Mouse (Mus musculus) heart, embryonic 15.5 days (tissue): ENCODE measurements around the gene Prdx3. TPM values are rescaled to one million over a fixed set of nuclear protein-coding genes. Genes with fewer than 3 reads are reported as not detected.

Source experiments
- ATAC-seq: fragments of 200-750 bp; cut with Nextera tagmentation; replicated peaks from 2 replicates; pipeline ENCODE4 v1.8.0; 2017; ENCODE audit warnings: low read depth, moderate TSS enrichment; ENCODE audit not compliant: insufficient number of reproducible peaks, insufficient read depth, low FRiP score
- H3K27ac ChIP-seq: fragments of 300-500 bp; sonication (generic); 2 replicates; pipeline ENCODE4 v1.5.1; 2015; ENCODE audit warnings: mild to moderate bottlenecking, inconsistent platforms
- H3K27me3 ChIP-seq: fragments of 300-500 bp; sonication (generic); 2 replicates; pipeline ENCODE4 v1.6.1; 2015; ENCODE audit warnings: inconsistent platforms
- H3K36me3 ChIP-seq: fragments of 300-500 bp; sonication (generic); 2 replicates; pipeline ENCODE4 v1.6.1; 2015; ENCODE audit warnings: mild to moderate bottlenecking, inconsistent platforms
- H3K4me1 ChIP-seq: fragments of 300-500 bp; sonication (generic); replicated peaks from 2 replicates; pipeline ENCODE4 v1.6.1; 2015; ENCODE audit warnings: inconsistent platforms
- H3K4me2 ChIP-seq: fragments of 300-500 bp; sonication (generic); 2 replicates; pipeline ENCODE4 v1.6.1; 2015; ENCODE audit warnings: inconsistent platforms, mild to moderate bottlenecking, moderate library complexity
- H3K4me3 ChIP-seq: fragments of 300-500 bp; sonication (generic); 2 replicates; pipeline ENCODE4 v1.5.1; 2015; ENCODE audit warnings: mild to moderate bottlenecking, inconsistent platforms
- H3K9ac ChIP-seq: fragments of 300-500 bp; sonication (generic); 2 replicates; pipeline ENCODE4 v1.6.1; 2015; ENCODE audit warnings: mild to moderate bottlenecking, inconsistent platforms
- H3K9me3 ChIP-seq: fragments of 300-500 bp; sonication (generic); replicated peaks from 2 replicates; pipeline ENCODE4 v1.6.1; 2016; ENCODE audit warnings: inconsistent platforms
- WGBS: fragments of 180-500 bp; shearing (Covaris S2); methylation state at CpG from one replicate; pipeline ENCODE4 v1.1.7; 2015; ENCODE audit warnings: mixed read lengths; 5-methylcytosine and 5-hydroxymethylcytosine counted together
- polyA plus RNA-seq: library from polyadenylated mRNA; unstranded; fragments of >200 nt; fragmentation: Nextera tagmentation; extraction: Ambion mirVana; gene quantifications from 2 replicates; pipeline ENCODE4 v1.2.1, GENCODE M21; 2015

The Prdx3 gene
- 165 and 188 TPM in 2 replicates for polyA plus RNA-seq

- peak; percentile 99 for ATAC-seq
- H3K36me3 ChIP-seq: peaks cover 10% of the 10 kb centered on the region; the same call in 1 of the 2 replicates
- under 1% methylated on average over 28 of the region's 28 CpGs for WGBS
- peak within 1 kb of the TSS; percentile 72 for H3K4me2 ChIP-seq
- H3K9ac ChIP-seq: peak within 1 kb of the TSS; percentile 74
- no peaks in the 10 kb centered on the region for H3K27me3 ChIP-seq
- peak within 1 kb of the TSS; percentile 85 for H3K27ac ChIP-seq
- H3K4me1 ChIP-seq: peaks cover 12% of the 10 kb centered on the region
- peak within 1 kb of the TSS; percentile 88 for H3K4me3 ChIP-seq
- H3K9me3 ChIP-seq: no peaks in the 10 kb centered on the region
Observed at GRCm38 (mm10) chr19:60874064-60874694, at the start of gene Prdx3. TSS of gene Prdx3 (minus strand) at chr19:60874556.

DNA sequence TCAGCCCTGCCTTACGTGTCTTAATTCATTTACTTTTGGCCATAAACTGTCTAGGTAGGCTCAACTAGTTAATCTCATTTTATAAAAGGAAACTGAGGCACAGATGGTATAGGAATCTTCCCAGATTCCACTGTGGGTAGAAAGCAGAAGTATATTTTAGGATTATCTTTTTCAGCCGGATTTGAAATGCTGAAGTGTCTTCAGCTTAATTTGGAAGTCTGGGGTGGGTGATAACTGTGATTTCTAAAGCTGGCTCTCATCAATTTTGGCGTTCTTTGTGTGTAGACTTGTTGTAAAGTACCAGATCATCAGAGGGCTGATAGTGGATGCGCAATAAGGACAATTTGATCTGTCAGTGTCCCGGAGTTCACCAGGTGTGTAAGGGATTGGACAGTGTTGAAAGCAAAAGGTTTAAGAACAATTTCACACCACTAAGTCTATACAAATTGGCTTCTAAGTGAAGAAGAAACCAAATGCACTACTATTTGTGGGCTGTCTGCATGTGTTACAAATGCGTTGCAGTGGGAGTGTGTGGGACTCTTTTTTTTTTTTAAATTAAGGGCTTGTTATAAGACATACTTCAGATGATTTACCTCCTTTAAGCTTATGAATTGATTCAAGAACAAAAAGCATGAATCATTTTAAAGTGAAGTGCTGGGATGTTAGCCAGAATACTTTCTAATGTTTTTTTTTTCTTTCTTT is 42.7 kb upstream of the Prdx3 start:
- Histone ChIP-seq H3K9me3 (no peaks in the 10 kb centered on the region), H3K27ac (no peak overlapping the region), H3K36me3 (no peaks in the 10 kb centered on the region), H3K27me3 (no peaks in the 10 kb centered on the region), H3K4me1 (peaks cover 18% of the 10 kb centered on the region), H3K9ac (no peak overlapping the region), H3K4me2 (no peak overlapping the region), H3K4me3 (no peak overlapping the region)
- no peak for ATAC-seq
- WGBS: 71% methylated on average over 6 of the region's 6 CpGs

GRCm38 (mm10) chr19:60915862-60916261 is 41.5 kb upstream of the Prdx3 start:
- no peak for ATAC-seq
- WGBS: 24% methylated on average over 3 of the region's 3 CpGs
- H3K27ac ChIP-seq: peak overlapping the region; percentile 55; the same call in 1 of the 2 replicates
- H3K9ac ChIP-seq: no peak overlapping the region
- H3K9me3 ChIP-seq: no peaks in the 10 kb centered on the region
- H3K4me1 ChIP-seq: peaks cover 18% of the 10 kb centered on the region
- no peak overlapping the region for H3K4me3 ChIP-seq
- H3K27me3 ChIP-seq: no peaks in the 10 kb centered on the region
- H3K4me2 ChIP-seq: no peak overlapping the region
- no peaks in the 10 kb centered on the region for H3K36me3 ChIP-seq

GRCm38 (mm10) chr19:60915236-60915635 is 40.9 kb upstream of the Prdx3 start:
- ATAC-seq: no peak
- peak overlapping the region; percentile 55 for H3K27ac ChIP-seq
- H3K4me2 ChIP-seq: no peak overlapping the region
- H3K9me3 ChIP-seq: no peaks in the 10 kb centered on the region
- 21% methylated on average over 4 of the region's 4 CpGs for WGBS
- no peak overlapping the region for H3K4me3 ChIP-seq
- no peak overlapping the region for H3K9ac ChIP-seq
- H3K27me3 ChIP-seq: no peaks in the 10 kb centered on the region
- peaks cover 18% of the 10 kb centered on the region for H3K4me1 ChIP-seq
- no peaks in the 10 kb centered on the region for H3K36me3 ChIP-seq

- no peak overlapping the region for H3K27ac ChIP-seq
- H3K9ac ChIP-seq: no peak overlapping the region
- 33% methylated on average over 2 of the region's 2 CpGs for WGBS
- H3K27me3 ChIP-seq: no peaks in the 10 kb centered on the region
- no peaks in the 10 kb centered on the region for H3K36me3 ChIP-seq
- H3K4me2 ChIP-seq: no peak overlapping the region
- H3K9me3 ChIP-seq: no peaks in the 10 kb centered on the region
- no peak for ATAC-seq
- H3K4me3 ChIP-seq: no peak overlapping the region
- H3K4me1 ChIP-seq: peaks cover 18% of the 10 kb centered on the region
Observed at GRCm38 (mm10) chr19:60911653-60912052, 37.3 kb upstream of the Prdx3 start.

DNA sequence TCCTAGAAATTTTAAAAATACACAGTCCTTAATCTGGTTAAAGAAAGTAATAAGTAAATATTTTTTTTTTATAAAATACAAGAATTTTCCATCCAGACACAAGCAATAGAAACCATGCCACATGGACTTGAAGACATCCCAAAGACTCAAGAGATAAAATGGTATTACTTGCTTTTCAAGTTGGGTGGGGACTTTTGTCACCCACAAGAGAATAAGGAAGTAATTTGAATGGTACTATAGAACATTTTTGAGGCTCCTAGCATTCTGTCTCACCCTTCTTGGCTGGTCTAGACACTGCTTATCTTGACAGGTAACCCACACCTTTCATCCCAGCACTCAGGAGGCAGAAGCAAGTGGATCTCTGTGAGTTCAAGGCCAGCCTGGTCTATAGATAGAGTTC is 35.9 kb upstream of the Prdx3 start:
- H3K4me1 ChIP-seq: peaks cover 10% of the 10 kb centered on the region
- H3K27ac ChIP-seq: no peak overlapping the region
- no peaks in the 10 kb centered on the region for H3K36me3 ChIP-seq
- no peaks in the 10 kb centered on the region for H3K9me3 ChIP-seq
- H3K27me3 ChIP-seq: no peaks in the 10 kb centered on the region
- ATAC-seq: no peak
- no peak overlapping the region for H3K4me2 ChIP-seq
- H3K9ac ChIP-seq: no peak overlapping the region
- H3K4me3 ChIP-seq: no peak overlapping the region

- Histone ChIP-seq H3K9me3 (no peaks in the 10 kb centered on the region), H3K27ac (no peak overlapping the region), H3K4me3 (no peak overlapping the region), H3K4me1 (peaks cover 8% of the 10 kb centered on the region; the same call in 1 of the 2 replicates), H3K36me3 (0 out of 2 replicates have a peak, but pooled peaks cover 3% of the 10 kb centered on the region), H3K27me3 (no peaks in the 10 kb centered on the region), H3K9ac (no peak overlapping the region), H3K4me2 (no peak overlapping the region)
- no peak for ATAC-seq
- 85% methylated on average over 5 of the region's 5 CpGs for WGBS
Observed at GRCm38 (mm10) chr19:60905477-60905876, 31.1 kb upstream of the Prdx3 start.

DNA sequence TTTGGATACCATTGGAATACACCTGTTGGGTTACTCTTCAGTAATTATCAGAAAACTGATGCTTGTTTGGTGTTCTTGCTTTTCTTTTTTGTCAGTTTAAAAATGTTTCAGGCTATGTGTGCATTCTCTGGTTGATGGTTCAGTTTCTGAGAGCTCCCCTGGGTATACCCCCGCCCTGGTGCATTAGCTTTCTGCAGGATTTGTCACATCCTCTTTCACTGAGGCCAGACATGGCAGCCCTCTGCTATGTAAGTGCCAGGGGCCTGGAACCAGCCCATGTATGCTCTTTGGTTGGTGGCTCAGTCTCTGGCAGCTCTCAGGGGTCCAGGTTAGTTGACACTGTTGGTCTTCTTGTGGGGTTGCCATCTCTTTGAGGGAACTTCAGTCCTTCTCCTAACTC is 29.6 kb upstream of the Prdx3 start:
- WGBS: 89% methylated on average over 1 of the region's 1 CpGs
- Histone ChIP-seq H3K27me3 (no peaks in the 10 kb centered on the region), H3K4me2 (no peak overlapping the region), H3K9me3 (no peaks in the 10 kb centered on the region), H3K9ac (no peak overlapping the region), H3K4me1 (peaks cover 8% of the 10 kb centered on the region; the same call in 1 of the 2 replicates), H3K36me3 (0 out of 2 replicates have a peak, but pooled peaks cover 3% of the 10 kb centered on the region), H3K4me3 (no peak overlapping the region), H3K27ac (no peak overlapping the region)
- ATAC-seq: no peak

DNA sequence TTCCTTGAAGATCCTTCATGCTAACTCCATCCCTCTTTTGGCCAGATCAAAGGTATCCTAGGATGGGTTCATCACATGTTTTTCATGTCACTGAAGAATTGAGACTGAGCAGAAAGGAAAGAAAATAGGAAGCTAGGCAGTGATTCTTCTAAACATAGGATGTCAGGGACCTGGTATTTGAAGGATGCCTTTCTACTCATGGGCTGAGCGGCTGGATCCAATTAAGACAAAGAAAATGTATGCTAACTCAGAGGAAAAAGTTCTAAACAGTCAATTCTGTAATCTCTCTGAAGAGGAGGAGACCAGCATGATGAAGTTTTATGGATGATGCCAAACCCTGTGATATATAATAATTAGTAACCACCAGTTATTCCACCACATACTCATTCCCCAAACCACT is 28.8 kb upstream of the Prdx3 start:
- Histone ChIP-seq H3K9ac (no peak overlapping the region), H3K36me3 (0 out of 2 replicates have a peak, but pooled peaks cover 3% of the 10 kb centered on the region), H3K4me1 (peaks cover 11% of the 10 kb centered on the region; the same call in 1 of the 2 replicates), H3K9me3 (no peaks in the 10 kb centered on the region), H3K4me2 (no peak overlapping the region), H3K27me3 (no peaks in the 10 kb centered on the region), H3K4me3 (no peak overlapping the region), H3K27ac (no peak overlapping the region)
- 86% methylated on average over 1 of the region's 1 CpGs for WGBS
- no peak for ATAC-seq

DNA sequence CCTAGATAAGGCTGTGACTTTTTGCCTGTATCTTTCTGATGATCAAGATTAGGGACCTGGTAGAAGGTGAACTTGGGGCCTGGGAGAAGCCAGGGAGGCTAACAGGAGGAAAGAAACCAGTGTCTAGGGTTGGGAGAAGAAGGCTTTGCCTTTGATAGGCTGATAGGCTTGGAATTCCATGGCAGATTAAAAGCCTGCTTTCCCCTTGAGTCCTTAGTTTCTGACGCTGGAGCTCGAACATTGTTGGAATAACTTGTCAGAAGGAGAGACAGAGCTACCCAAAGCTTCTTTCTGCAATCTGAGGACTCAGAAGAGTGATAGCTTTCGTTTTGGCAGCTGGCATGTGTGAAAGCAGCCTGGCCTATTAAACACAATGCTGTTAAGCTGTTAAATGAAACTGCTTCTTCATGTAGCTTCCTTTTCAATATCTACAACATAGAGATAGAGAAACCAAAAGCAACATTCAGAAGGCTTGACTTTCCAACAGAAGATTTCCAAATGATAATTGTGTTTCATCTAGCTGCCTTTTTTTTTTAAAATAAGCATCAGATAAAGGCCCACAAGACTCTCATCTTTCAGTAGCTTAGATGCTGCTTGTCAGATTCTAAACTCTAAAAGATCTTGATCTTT is 21.0 kb upstream of the Prdx3 start:
- H3K27me3 ChIP-seq: no peaks in the 10 kb centered on the region
- no peak for ATAC-seq
- H3K4me1 ChIP-seq: peaks cover 29% of the 10 kb centered on the region
- peak overlapping the region; percentile 67 for H3K27ac ChIP-seq
- peak overlapping the region; percentile 42 for H3K4me2 ChIP-seq
- peak overlapping the region; percentile 11; the same call in 1 of the 2 replicates for H3K4me3 ChIP-seq
- no peaks in the 10 kb centered on the region for H3K9me3 ChIP-seq
- 10% methylated on average over 3 of the region's 3 CpGs for WGBS
- no peak overlapping the region for H3K9ac ChIP-seq
- H3K36me3 ChIP-seq: no peaks in the 10 kb centered on the region

DNA sequence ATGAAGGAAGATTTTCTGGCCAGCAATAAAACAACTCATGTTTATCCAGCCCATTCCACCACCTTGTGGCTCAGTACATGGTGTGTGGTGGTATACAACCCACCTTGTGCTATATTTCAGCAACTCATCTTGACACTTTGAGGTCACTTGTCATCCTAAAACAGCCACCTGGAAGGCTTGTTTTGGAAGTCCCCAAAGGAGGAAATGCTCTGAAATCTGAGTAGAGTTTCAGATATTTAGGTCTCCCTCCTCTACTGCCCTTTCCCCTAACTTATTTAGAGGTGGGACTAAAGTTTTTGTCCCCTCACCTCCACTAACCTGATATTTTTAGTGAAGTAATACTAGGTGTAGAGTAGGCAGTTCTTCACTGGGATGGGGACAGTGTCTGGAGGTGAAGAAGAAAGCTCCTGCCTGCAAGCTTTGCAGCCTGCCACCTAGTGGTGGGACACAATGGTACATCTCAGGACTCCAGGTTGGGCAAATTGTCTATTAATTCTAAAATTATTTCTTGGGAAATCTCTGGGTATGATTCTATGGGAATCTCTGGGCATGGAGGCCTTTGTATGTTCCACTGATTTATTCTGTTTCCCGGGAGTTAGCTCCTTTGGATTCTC is 17.7 kb upstream of the Prdx3 start:
- WGBS: 29% methylated on average over 1 of the region's 1 CpGs

More for the DNA sequence above, 17.7 kb upstream of the Prdx3 start:
- Histone ChIP-seq H3K4me1 (peaks cover 35% of the 10 kb centered on the region), H3K4me3 (peak overlapping the region; percentile 76), H3K27me3 (no peaks in the 10 kb centered on the region), H3K4me2 (peak overlapping the region; percentile 74), H3K9ac (peak overlapping the region; percentile 23; the same call in 1 of the 2 replicates), H3K36me3 (no peaks in the 10 kb centered on the region), H3K9me3 (no peaks in the 10 kb centered on the region), H3K27ac (no peak overlapping the region)
- no peak for ATAC-seq
